Mouse (Mus musculus) heart, embryonic 16.5 days (tissue): ENCODE data around the gene Prdm16. TPM values are rescaled to one million over a fixed set of nuclear protein-coding genes. Genes with fewer than 3 reads are reported as not detected.

Experiments used
- ATAC-seq: fragments of 200-750 bp; cut with Nextera tagmentation; replicated peaks from 2 replicates; pipeline ENCODE4 v1.8.0; 2017; ENCODE audit warnings: moderate number of reproducible peaks; ENCODE audit not compliant: insufficient read depth, low FRiP score; ENCODE audit errors: extremely low read depth
- H3K27ac ChIP-seq: fragments of 300-500 bp; sonication (generic); 2 replicates; pipeline ENCODE4 v1.5.1; 2014; ENCODE audit warnings: mild to moderate bottlenecking, low read length, control low read depth, moderate library complexity
- H3K27me3 ChIP-seq: fragments of 300-500 bp; sonication (generic); 2 replicates; pipeline ENCODE4 v1.6.1; 2014; ENCODE audit warnings: low read length, mixed read lengths; ENCODE audit not compliant: control insufficient read depth, insufficient read depth
- H3K36me3 ChIP-seq: fragments of 300-500 bp; sonication (generic); 2 replicates; pipeline ENCODE4 v1.6.1; 2014; ENCODE audit not compliant: control insufficient read depth, insufficient read depth
- H3K4me1 ChIP-seq: fragments of 300-500 bp; sonication (generic); 2 replicates; pipeline ENCODE4 v1.6.1; 2014; ENCODE audit warnings: low read length, mixed read lengths; ENCODE audit not compliant: control insufficient read depth, insufficient read depth
- H3K4me2 ChIP-seq: fragments of 300-500 bp; sonication (generic); 2 replicates; pipeline ENCODE4 v1.6.1; 2014; ENCODE audit warnings: low read depth, mild to moderate bottlenecking, control low read depth, low read length
- H3K4me3 ChIP-seq: fragments of 300-500 bp; sonication (generic); 2 replicates; pipeline ENCODE4 v1.5.1; 2014; ENCODE audit warnings: mild to moderate bottlenecking, control low read depth, low read length
- H3K9ac ChIP-seq: fragments of 300-500 bp; sonication (generic); 2 replicates; pipeline ENCODE4 v1.6.1; 2014; ENCODE audit warnings: low read length, control low read depth
- H3K9me3 ChIP-seq: fragments of 300-500 bp; sonication (generic); replicated peaks from 2 replicates; pipeline ENCODE4 v1.6.1; 2016; ENCODE audit warnings: low read length; ENCODE audit not compliant: control insufficient read depth
- WGBS: fragments of 180-500 bp; shearing (Covaris S2); extraction: QIAGEN DNeasy Blood & Tissue Kit; methylation state at CpG from one replicate; pipeline ENCODE4 v1.1.7; 2014; 5-methylcytosine and 5-hydroxymethylcytosine counted together
- polyA plus RNA-seq: library from polyadenylated mRNA; unstranded; fragments of >200 nt; fragmentation: Nextera tagmentation; extraction: Ambion mirVana; gene quantifications from 2 replicates; pipeline ENCODE4 v1.2.1, GENCODE M21; 2015

The Prdm16 gene
- polyA plus RNA-seq, 1 experiment from 2014 or later = 18.2 TPM

- H3K4me2 ChIP-seq = no peak overlapping the region
Observed at GRCm38 (mm10) chr4:154328431-154328830, 308.2 kb downstream of the Prdm16 start.

DNA sequence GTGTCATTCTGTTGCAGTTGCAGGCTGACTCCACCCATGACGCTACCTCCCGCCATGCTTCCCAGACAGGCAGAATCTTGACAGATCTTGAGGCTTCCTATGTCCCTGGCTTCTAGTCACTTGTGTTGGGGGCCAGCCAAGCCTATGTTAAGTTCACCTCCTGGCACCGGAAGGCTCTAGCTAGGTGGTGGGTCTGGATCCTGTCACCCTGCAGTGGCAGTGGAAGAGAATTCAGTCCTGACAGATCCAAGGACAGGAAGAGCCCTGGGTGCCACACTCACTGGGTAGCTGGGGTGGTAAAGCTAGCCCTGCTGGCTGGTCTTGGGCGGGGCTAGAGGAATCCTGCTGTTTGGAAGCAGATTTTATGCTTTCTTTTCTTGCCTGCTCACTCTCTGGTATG, 311.3 kb downstream of the Prdm16 start:
- no peak for ATAC-seq
- H3K4me3 ChIP-seq = no peak overlapping the region
- 33% methylated on average over 4 of the region's 4 CpGs for WGBS
- H3K27ac ChIP-seq = peak overlapping the region; percentile 70
- no peak overlapping the region for H3K4me2 ChIP-seq
- H3K9me3 ChIP-seq = no peaks in the 10 kb centered on the region
- peaks cover 23% of the 10 kb centered on the region for H3K4me1 ChIP-seq
- no peaks in the 10 kb centered on the region for H3K27me3 ChIP-seq
- H3K36me3 ChIP-seq = peaks cover 18% of the 10 kb centered on the region
- no peak overlapping the region for H3K9ac ChIP-seq

More at GRCm38 (mm10) chr4:154328431-154328830, 308.2 kb downstream of the Prdm16 start:
- Histone ChIP-seq H3K4me1 (peaks cover 42% of the 10 kb centered on the region), H3K36me3 (peaks cover 6% of the 10 kb centered on the region; the same call in 1 of the 2 replicates), H3K27me3 (no peaks in the 10 kb centered on the region), H3K27ac (no peak overlapping the region), H3K9ac (no peak overlapping the region), H3K9me3 (no peaks in the 10 kb centered on the region), H3K4me3 (no peak overlapping the region)
- 10% methylated on average over 20 of the region's 20 CpGs for WGBS
- ATAC-seq = no peak

- no peak overlapping the region for H3K4me2 ChIP-seq
- H3K4me1 ChIP-seq = no peaks in the 10 kb centered on the region
- 65% methylated on average over 11 of the region's 11 CpGs for WGBS
- H3K9me3 ChIP-seq = no peaks in the 10 kb centered on the region
- no peak overlapping the region for H3K27ac ChIP-seq
- no peaks in the 10 kb centered on the region for H3K36me3 ChIP-seq
- no peaks in the 10 kb centered on the region for H3K27me3 ChIP-seq
- no peak for ATAC-seq
- H3K4me3 ChIP-seq = no peak overlapping the region
- H3K9ac ChIP-seq = no peak overlapping the region
Observed at GRCm38 (mm10) chr4:154313622-154313967, 323.1 kb downstream of the Prdm16 start.

DNA sequence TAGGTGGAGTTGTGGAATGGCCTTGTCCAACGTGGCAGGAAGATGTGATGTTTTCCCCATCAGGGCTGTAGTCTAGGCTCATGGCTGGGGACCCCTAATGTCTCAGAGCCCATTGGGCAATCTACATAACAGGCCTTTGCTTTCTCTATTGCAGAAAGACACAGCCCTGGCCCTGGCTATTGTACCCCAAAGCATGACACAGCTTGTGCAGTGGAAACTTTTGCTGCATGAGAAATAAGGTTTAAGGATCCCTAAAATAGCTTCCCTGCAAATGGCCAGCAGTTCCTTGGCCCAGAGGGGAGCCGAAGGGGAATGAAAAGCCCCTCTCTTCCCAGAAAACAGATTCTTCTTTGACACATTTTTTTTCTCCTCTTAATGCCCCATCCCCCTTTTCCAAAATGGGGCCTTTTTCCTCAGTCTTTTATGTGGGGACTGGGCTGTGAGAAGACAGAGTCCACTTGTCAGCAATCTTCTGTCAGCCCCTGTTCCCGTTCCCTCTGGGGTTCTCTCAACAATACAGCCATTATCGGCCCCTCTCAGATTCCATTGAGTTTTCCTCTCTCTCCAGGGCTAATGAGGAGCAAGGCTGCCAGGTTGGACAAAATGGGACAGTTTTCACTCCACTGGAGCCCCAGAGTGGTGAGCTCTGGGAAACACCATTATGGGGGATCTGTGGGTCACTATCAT, 323.6 kb downstream of the Prdm16 start:
- Histone ChIP-seq H3K9ac (no peak overlapping the region), H3K4me1 (no peaks in the 10 kb centered on the region), H3K4me3 (no peak overlapping the region), H3K36me3 (no peaks in the 10 kb centered on the region), H3K9me3 (no peaks in the 10 kb centered on the region), H3K27ac (no peak overlapping the region), H3K27me3 (no peaks in the 10 kb centered on the region), H3K4me2 (no peak overlapping the region)
- 35% methylated on average over 4 of the region's 4 CpGs for WGBS
- no peak for ATAC-seq

- Histone ChIP-seq H3K4me3 (no peak overlapping the region), H3K27me3 (no peaks in the 10 kb centered on the region), H3K27ac (no peak overlapping the region), H3K9ac (no peak overlapping the region), H3K36me3 (no peaks in the 10 kb centered on the region), H3K4me1 (no peaks in the 10 kb centered on the region), H3K9me3 (no peaks in the 10 kb centered on the region; the same call in 1 of the 2 replicates), H3K4me2 (no peak overlapping the region)
- no peak for ATAC-seq
- WGBS = 91% methylated on average over 2 of the region's 2 CpGs
Observed at GRCm38 (mm10) chr4:154312143-154312812, 324.4 kb downstream of the Prdm16 start.

DNA sequence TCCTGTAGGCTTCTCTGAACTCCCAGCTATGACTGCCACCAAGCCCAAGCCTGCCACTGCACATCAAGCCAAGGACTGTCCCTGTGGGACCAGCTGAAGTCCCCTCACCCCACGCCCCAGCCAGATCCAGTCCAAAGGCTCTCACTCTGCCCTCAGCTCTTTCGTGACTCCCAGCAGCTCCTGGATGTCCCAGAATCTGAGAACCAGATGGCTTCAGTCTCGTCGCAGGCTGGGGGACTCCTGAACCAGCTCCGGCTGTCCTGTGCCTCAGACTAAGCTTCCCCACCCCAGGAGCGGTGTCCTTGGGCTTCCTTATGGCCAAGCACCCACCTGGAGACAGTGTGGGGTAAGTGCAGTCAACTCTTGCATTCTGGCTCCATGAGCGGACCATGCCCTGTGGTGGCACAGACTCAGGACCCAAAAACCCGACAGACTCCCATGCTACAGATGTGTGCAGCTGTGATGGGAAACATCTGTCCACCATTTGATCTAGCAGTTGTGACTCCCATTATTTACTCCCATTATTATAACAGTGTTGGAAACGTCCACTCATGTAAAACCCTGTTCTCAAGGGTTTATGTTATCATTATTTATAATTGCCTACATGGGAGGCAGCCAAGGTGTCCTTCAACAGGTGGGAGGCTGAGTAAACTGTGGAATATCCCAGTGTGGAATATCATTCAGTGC, 326.0 kb downstream of the Prdm16 start:
- H3K27me3 ChIP-seq = no peaks in the 10 kb centered on the region
- H3K4me1 ChIP-seq = no peaks in the 10 kb centered on the region
- no peak overlapping the region for H3K4me3 ChIP-seq
- H3K9ac ChIP-seq = no peak overlapping the region
- H3K27ac ChIP-seq = no peak overlapping the region
- H3K36me3 ChIP-seq = no peaks in the 10 kb centered on the region
- no peak for ATAC-seq
- H3K4me2 ChIP-seq = no peak overlapping the region
- WGBS = 61% methylated on average over 9 of the region's 9 CpGs
- H3K9me3 ChIP-seq = peaks cover 2% of the 10 kb centered on the region; the same call in 1 of the 2 replicates

DNA sequence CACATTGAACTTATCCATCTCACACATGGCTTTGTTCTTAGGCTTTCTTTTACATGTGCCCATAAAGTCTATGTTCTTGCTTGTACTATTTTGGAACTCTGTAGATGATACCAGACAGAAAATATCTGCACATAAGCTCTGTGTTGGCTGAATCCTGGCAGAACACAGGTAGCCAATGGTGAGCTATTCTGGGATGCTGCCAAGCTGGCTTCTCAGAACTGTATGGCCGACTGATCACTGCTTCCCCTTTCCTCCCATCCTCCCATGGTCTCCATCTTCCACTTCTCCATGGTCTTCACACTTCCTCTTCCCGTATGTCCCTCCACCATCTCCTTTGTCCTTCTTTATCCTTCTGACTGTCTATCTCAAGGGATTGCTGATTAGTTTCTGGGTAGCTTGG, 327.5 kb downstream of the Prdm16 start:
- Histone ChIP-seq H3K4me2 (no peak overlapping the region), H3K4me3 (no peak overlapping the region), H3K4me1 (no peaks in the 10 kb centered on the region), H3K36me3 (no peaks in the 10 kb centered on the region), H3K9me3 (peaks cover 2% of the 10 kb centered on the region; the same call in 1 of the 2 replicates), H3K27ac (no peak overlapping the region), H3K9ac (no peak overlapping the region), H3K27me3 (no peaks in the 10 kb centered on the region)
- no peak for ATAC-seq
- WGBS = 65% methylated on average over 2 of the region's 2 CpGs

DNA sequence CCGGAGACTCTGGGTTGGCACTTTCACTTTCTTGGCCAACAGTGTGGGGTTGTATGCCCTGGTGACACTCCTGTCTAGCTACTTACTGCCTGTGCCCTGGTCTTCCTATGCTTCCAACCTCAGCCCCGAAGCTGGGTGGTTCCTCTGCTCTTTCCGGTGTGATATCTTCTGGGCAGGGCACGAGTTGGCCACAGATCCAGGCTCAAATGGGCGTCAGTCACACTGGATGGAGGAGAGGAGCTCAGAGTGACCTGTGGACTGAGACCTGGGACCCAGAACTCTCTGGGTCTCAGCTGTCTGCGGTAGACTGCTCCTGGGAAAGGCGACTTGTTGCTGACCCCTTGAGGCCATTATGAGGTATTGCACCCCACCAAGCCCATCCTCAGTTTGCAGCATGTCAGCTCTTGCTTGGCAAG, 335.2 kb downstream of the Prdm16 start, which contains the start of gene Arhgef16:
Arhgef16 (minus strand) TSS at position 211 of the 416 bp plus-strand sequence.
- Histone ChIP-seq H3K4me3 (no peak within 1 kb of the TSS), H3K36me3 (no peaks in the 10 kb centered on the region), H3K27ac (no peak within 1 kb of the TSS), H3K9ac (no peak within 1 kb of the TSS), H3K27me3 (peaks cover 26% of the 10 kb centered on the region), H3K4me1 (peaks cover 7% of the 10 kb centered on the region; the same call in 1 of the 2 replicates), H3K4me2 (no peak within 1 kb of the TSS), H3K9me3 (0 out of 2 replicates have a peak, but pooled peaks cover 2% of the 10 kb centered on the region)
- ATAC-seq = peak; percentile 37; the same call in 1 of the 2 replicates
- 20% methylated on average over 7 of the region's 7 CpGs for WGBS
